Mouse (Mus musculus): Measurements from ENCODE around the gene Ptprj. TPM values are rescaled to one million over a fixed set of nuclear protein-coding genes. Genes with fewer than 3 reads are reported as not detected.

Gene Ptprj
- total RNA-seq, 1 experiment from 2014 or later = 262 TPM

DNA sequence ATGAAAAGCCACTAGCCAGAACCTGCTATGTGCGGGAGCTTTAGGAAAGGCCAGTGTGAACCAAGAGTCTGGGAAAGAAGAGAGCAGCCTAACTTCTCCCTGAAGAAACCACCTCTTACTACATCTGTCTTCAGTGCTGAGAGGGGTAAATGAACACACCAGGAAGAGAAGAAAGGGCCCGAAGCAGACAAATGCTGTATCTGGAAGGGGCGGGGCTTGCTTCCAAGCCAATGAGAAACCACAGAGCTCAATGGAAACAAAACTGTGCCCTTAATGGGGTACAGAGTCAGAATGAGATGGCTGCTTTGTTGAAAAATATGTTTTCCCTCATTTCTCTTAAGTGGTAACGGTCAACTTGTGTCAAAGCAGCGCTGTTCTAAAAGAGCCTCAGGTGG, 83.8 kb downstream of the Ptprj start:
- ATAC-seq (replicated peaks; ENCODE audit: insufficient number of reproducible peaks, low FRiP score, low TSS enrichment, poor library complexity, severe bottlenecking) = no peak

DNA sequence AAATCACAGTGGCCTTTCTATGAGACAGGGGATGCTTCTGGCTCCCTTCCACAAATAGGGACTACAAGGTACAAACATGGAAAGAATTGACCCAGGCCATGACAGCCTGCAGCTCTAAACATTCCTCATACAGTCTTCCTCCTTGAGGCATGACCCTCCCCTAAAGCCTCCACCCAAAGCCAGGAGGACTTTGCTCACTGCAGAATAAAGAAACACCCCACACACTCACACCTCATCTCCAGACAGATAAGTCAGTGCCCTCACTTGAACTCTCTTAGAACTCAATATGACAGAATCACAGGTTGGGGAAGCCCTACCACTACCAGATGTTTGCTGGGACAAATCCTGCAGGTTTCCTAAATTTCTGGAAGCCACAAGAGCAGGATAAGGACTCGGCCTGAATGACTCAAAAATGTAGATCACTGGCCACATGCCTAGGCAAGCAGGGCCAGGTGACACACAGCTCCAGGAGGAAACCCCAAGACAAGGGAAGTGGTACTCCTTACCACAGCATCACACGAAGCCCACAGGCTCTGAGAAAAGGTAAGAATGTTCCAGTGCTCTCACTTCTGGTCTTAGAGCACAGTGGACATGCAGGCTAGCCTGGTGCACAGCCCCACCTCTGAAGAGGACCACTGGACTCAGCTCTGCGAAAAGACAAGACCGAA, 84.3 kb downstream of the Ptprj start:
- ATAC-seq (replicated peaks; ENCODE audit: insufficient number of reproducible peaks, low FRiP score, low TSS enrichment, poor library complexity, severe bottlenecking) = no peak

DNA sequence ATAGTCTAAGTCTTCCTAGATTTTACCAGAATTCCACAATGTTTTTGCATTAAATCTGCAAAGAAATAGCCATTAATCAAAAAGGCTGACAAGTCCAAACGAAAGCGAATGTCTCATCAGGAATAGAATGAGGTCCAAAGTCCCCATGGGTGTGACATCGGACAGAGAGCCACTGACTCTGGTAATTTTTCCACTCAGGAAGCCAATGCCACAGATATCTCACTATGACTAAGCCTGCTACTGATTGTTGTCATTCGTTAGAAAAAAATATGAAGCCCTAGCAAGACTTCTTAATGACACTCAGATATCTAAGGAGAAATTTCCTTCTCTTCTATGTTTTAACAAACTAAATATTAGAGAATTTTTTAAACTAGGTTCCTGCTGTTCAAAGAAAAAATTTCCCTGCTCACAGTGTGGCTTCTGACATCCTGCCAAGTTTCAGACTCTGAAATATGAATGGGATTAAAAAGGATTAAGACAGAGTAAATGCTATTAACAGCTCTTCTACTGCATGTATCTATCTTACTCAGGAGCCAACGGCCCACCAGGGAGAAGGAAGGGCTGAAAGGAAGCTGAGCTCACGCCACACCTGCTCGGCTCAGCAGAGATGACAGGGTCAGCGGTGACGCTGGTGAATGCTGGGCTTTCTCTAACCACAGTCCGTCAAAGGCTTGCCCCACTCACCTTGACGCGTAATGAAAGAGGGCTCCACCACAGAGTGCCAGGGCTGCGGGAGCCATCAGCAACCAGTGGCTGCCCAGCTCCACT, 90.0 kb downstream of the Ptprj start:
- ATAC-seq (replicated peaks; ENCODE audit: insufficient number of reproducible peaks, low FRiP score, low TSS enrichment, poor library complexity, severe bottlenecking) = 0 out of 2 replicates have a peak, but pooled peaks have one; percentile 30

DNA sequence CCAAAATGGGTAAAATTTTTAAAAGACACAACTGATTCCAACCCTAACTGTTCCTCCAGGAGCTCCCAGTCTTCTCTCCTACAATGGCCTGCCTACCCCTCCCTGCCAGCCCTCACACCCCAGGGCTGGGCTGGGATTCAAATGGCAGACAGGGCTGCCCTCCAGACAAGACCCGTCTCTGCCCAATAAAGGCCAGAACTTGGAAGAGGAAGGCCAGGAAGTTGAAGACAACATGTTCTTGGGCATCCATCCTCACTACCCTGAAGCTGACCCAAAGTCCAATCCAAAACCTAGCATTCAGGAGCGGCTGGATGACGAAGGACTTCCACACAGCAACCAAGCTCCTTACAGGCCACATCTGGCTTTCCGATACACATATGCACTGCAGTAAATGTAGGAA, 90.6 kb downstream of the Ptprj start:
- ATAC-seq (replicated peaks; ENCODE audit: insufficient number of reproducible peaks, low FRiP score, low TSS enrichment, poor library complexity, severe bottlenecking) = no peak

DNA sequence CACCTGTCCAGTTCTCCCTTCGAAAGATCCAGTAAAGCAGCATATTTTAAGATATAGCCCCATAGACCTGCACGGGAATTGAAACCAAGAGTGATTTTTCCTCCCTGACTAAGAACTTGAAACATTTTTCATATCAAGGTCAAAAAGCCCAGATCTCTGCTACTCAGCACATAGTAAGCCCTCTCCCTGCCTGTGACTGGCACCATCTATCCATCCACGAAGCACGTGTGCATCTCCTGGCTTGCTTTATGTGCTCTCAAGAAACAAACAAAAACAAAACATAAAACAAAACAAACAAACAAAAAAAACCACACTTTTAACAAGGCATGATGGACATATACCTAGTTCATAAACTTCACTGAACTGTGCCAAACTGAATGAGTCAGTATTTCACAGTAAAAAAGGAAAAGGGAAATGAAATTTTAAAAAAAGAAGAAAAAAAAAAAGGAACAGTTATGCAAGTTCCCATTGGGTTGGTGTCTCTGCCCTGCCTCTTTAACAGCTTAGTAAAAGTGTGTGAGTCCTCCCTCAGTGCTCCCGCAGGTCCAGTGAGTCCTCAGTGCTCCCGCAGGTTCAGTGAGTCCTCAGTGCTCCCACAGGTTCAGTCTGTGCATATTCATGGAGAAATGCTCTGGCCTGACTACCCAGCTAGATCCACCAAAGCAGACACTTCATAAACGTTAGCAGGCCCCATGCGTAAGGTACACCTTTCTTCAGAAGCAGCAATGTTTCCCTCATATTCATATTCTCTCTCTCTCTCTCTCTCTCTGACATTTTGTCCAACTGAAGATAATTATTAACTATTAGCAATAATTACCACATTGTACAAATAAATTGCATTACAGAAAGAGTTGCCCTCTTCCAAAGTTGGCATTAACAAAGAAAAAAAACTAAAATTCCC, 91.5 kb downstream of the Ptprj start:
- ATAC-seq (replicated peaks; ENCODE audit: insufficient number of reproducible peaks, low FRiP score, low TSS enrichment, poor library complexity, severe bottlenecking) = peak; percentile 49

DNA sequence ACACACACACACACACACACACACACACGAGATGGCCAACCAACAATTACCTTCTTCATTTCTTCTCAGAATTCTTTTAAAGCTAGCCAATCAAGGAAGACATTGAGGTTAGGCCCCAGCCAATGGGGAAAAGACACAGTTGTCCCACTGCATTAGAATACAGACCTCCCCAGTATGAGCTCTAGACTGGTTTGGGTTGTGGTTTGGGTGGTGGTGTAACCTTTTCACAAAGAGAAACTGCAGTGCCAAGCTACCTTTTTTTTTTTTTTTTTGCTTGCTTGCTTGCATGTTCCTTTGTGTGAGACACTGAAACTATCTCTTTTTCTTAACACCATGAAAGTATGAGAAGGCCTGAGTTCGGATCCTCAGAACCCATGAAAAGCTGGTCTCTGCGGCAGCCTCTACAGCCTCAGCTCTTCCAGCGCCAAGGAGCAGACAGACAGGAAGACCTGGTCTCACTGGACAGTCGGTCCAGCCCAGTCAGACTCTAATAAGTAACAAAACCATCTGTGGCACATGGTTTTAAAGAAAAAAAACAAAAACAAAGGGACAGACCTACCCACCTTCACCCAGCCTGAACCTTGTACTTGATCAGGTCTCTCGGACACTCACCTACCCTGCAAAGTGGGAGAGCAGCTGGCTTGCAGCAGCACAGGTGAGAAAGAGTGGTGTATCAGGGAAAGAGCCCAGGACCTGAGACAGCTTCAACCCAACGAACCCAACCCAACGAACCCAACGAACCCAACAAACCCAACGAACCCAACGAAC, 92.8 kb downstream of the Ptprj start:
- peak; percentile 83 for ATAC-seq (replicated peaks; ENCODE audit: insufficient number of reproducible peaks, low FRiP score, low TSS enrichment, poor library complexity, severe bottlenecking)

DNA sequence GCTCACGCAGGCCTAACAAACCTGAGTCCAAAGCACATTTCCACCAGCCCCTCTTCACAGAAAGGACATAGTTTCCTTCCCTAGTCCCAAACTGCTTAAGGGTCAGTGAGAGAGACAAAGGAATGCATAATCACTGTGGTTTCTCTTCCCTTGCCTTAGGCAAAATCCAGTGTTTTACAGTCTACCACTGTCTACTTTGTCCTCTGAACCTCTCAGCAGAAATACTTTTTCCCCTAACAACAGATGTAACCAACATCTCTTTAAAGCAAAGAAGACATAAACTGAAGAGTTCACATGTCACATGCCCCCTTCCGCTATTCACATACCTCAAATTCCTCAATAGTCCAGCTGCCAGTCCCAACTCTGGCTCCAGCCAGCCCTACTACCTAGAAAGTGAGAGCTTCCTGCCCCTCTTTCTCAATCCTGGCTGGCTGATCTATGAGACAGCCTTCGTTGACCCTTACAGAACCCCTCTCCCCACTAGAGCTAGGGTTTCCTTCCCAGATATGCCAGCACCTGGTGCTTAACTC, 94.2 kb downstream of the Ptprj start:
- no peak for ATAC-seq (replicated peaks; ENCODE audit: insufficient number of reproducible peaks, low FRiP score, low TSS enrichment, poor library complexity, severe bottlenecking)

DNA sequence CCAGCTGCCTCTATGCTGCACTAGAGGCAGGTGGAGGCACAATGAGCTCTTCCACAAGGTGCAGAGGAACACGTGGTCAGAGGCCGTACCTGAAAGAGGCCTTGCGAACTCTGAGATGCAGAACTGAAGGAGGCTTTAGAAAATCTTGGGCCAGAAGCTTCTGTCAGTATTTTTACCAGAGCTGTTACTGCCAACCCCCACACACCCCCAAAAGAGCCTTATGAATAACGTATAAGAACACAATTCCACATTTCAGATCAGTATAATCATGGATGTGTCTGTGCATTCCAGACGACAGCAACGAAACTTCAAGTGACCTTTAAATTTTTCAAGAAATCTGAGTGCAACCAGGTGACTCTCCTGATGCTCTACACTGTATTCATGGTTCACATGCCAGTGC, 98.9 kb downstream of the Ptprj start:
- no peak for ATAC-seq (replicated peaks; ENCODE audit: insufficient number of reproducible peaks, low FRiP score, low TSS enrichment, poor library complexity, severe bottlenecking)

DNA sequence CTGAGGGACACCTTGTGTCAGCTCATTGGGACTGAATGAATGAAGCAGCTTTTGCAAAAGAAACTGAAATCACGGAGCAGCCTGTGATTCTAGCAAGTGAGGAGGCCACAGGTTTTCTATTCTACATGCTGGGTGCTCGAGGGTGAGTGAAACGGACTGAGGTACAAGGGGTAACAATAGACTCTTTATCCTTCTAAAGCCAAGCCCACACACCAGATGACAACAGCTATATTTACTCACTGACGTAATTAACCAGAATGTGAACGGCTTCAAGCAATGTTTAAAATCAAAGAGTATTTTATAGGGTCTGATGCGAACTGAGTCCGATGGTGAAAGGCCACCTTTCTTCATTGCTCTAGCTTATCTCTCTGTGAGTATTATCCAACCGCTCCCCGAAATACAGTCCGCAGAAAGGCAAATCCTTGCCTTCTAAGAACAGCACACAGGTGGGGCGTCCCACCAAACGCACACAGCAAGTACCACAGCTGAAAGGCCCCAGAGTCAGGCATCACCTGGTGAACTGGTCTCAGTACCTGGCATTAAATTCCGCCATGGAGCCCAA, 99.6 kb downstream of the Ptprj start:
- ATAC-seq (replicated peaks; ENCODE audit: insufficient number of reproducible peaks, low FRiP score, low TSS enrichment, poor library complexity, severe bottlenecking) = no peak

DNA sequence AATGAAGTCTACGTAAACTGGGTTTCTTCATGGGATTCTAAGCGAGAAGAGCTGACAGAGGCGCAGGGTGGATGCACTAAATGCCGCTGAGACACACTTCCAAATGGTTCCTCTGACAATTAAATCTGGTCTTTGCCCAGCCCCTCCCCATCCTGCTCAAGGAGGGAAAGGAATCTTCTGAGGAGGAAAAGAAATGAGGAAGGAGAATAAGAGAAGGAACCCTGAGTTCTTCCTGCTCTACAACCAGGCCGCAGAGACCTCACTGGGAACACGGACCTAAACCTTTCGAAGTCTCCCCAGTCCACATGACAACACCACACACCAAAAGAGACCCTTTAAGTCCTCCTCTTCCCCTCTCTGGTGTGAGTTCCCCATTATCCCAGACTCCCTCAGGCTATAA, 101.9 kb downstream of the Ptprj start:
- ATAC-seq (replicated peaks; ENCODE audit: insufficient number of reproducible peaks, low FRiP score, low TSS enrichment, poor library complexity, severe bottlenecking) = no peak

DNA sequence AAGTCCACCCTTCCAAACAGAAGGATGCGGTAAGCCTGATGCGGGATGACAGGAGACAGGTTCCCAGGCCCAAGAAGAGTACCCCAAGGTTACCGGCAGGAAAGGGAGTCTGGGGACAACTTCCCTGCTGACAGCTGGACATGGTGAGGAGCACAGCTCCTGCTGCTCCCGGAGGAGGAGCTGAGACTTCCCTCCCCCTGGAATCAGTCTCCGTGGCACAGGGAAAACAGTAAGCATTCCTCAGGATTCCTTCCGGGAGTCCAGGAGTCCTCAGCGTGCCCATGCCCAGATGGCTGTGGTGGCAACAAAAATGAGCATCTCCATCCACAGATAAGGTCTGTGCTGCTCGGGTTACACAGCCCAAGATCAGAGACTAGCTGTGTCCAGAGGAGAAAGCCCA, 102.8 kb downstream of the Ptprj start:
- ATAC-seq (replicated peaks; ENCODE audit: insufficient number of reproducible peaks, low FRiP score, low TSS enrichment, poor library complexity, severe bottlenecking) = no peak

DNA sequence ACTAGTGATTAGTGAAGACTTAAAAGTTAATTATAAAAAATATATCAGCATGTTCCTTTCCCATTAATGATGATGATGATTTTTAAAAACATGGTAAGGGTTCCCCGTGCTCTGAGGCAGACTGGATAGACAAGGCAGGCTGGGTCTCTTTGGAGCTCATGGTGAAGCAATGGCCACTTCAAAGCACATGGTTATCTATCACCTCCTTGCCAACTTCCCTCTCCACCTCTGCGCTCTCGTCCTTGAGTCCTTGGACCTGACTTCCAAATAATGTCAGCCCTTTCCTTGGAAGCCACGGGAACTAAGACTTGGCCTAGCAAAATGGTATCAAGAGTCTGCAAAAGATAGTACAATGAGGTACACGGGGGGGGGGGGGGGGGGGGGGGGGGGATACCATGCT, 103.7 kb downstream of the Ptprj start:
- no peak for ATAC-seq (replicated peaks; ENCODE audit: insufficient number of reproducible peaks, low FRiP score, low TSS enrichment, poor library complexity, severe bottlenecking)

DNA sequence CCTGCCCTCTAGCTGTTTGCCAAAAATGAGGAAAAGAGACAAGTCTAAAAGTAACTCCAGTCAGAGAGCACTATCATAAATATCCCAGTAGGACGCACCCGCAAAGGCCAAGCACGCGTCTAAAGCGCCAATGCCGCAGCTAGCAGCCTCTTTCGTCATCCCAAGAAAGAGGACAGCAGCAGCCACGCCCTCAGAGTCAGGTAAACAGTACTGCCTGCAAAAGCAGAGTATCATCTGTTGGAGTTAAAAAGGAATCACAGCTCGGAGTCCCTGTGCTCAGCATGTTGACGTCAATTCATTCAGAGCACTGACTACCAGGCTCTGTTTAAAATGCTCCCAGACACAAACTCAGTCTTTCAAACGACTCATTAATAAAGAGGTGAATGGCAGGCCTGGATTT, 104.1 kb downstream of the Ptprj start:
- no peak for ATAC-seq (replicated peaks; ENCODE audit: insufficient number of reproducible peaks, low FRiP score, low TSS enrichment, poor library complexity, severe bottlenecking)

DNA sequence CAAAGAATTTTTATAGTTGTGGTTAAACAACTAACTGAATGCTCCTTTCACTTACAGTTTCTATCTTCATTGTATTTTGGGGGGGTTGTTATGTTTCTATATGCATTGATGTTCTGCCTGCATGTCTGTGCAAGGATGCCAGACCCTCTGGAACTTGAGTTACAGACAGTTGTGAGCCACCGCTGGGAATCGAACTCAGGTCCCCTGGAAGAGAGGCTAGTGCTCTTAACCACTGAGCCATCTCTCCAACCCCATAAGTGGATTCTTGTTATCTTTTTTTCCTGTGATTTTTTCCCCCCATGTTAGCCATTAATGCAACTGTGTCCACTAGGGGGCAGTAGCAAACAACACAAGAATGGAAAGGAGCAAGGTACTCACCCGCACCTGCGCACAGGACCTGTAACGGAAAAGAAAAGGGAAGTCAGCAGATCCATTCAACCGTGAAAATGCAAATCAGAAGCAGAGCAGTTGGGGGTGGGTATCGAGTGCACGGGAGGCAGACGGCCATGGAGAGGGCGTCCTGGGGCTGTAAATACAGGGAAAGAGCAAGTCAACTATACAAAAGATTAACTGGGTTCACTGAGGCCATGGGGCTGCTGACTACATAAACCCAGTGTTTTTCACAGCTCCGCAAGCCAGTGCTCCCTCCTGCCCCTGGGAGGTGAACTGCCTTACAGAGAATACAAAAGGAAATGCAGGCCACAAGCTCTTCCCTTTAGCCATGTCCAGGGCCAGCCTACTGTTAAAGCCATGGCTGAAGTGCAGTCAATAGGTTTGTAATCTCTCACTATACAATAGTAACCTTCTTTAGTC, 105.6 kb downstream of the Ptprj start:
- peak; percentile 46 for ATAC-seq (replicated peaks; ENCODE audit: insufficient number of reproducible peaks, low FRiP score, low TSS enrichment, poor library complexity, severe bottlenecking)

DNA sequence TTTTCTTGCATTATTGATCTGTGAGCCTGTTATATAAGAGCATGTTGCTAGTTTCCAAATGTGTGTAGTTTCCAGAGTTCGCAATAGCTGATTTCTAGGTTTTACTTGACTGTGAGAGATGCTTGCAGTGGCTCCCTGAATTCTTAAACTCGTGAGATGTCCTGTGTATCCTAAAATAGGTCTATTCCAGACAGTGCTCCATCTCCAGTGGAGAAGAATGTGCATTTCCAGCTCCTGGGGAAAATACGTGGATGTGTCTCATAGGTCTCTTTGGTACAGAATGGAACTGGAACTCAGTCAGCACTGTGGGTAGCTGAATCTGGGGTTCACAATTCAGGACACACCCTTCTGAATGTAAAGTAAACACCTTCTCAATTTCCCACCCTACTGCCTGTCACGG, 107.7 kb downstream of the Ptprj start:
- no peak for ATAC-seq (replicated peaks; ENCODE audit: insufficient number of reproducible peaks, low FRiP score, low TSS enrichment, poor library complexity, severe bottlenecking)

DNA sequence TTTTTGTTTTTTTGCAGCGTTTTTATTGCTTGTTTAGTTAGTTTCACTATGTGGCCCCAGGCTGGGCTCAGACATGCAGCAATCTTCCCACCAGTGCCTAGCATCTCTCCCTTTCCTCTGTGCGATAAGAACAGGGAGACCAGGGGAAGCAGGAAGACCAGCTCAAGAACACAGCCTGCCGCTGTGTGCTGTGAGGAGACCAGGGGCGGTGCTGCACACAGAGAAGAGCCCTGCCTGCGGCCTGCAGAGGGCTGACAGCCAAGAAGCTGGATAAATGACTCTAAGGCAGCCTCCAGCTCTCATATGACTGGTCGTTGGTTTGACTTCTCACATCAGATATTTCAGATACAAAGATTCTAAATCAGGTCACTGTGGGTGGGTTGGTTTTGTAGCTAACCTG, 110.3 kb downstream of the Ptprj start:
- no peak for ATAC-seq (replicated peaks; ENCODE audit: insufficient number of reproducible peaks, low FRiP score, low TSS enrichment, poor library complexity, severe bottlenecking)

DNA sequence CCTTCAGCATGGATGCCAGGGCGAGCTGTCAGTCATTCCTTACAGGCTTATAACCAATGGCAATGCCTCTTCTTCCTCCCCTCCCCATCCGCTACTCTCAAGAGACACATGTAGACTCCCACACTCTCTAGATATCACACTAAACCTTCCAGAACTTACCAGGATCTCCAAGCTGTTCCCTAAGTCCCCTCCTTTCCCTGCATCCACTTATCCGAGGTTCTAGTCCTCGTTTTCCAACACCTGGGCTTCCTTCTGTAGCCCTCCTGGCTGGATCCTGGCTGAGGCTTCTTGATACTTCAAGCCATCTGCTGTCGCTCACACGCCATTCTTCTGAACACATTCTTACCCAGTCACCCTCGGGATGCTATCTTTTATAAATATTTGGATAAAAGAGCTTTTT, 114.0 kb downstream of the Ptprj start:
- no peak for ATAC-seq (replicated peaks; ENCODE audit: insufficient number of reproducible peaks, low FRiP score, low TSS enrichment, poor library complexity, severe bottlenecking)

DNA sequence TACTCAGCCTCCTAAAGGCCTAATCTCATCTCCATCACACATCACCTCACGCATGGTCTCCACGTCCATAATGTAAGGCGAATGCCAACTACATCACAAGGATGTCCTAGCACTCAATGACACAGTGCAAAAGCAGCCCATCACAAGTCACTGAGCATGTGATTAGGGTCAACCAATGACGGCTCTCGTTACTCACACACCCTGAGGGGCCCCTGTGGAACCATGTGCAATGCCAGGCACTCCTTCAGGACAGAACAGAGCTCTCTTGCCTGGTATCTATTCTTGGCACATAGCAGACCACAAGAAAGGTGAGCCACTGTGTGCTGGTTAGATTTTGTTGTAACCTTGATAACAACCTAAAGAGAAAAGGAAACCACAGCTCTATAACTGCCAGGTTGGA, 116.7 kb downstream of the Ptprj start:
- no peak for ATAC-seq (replicated peaks; ENCODE audit: insufficient number of reproducible peaks, low FRiP score, low TSS enrichment, poor library complexity, severe bottlenecking)
